Mouse (Mus musculus): ENCODE data around the gene Olfr683. TPM values are rescaled to one million over a fixed set of nuclear protein-coding genes. Genes with fewer than 3 reads are reported as not detected.
"Not testable (repeated sequence)": the region's sequence is repeated elsewhere in the genome, so short reads cannot be mapped to it uniquely, and the experiment has no call there.

The Olfr683 gene
- total RNA-seq (2014; rRNA removed): not detected in 2 replicates
- not detected in 2 replicates for polyA plus RNA-seq (2015; fragmentation: Nextera tagmentation; extraction: Ambion mirVana)

- DNase-seq (ENCODE audit: low spot score) (no peak), ATAC-seq (no peak)
- no peak within 1 kb of the TSS for H3K9ac ChIP-seq (replicated peaks; ENCODE audit: low read length)
- no peak within 1 kb of the TSS for H3K27ac ChIP-seq
- no peaks in the 10 kb centered on the region for H3K9me3 ChIP-seq (ENCODE audit: low read length)
- H3K4me2 ChIP-seq (ENCODE audit: low read depth, low read length): no peak within 1 kb of the TSS
- TF ChIP-seq CTCF (IDR thresholded peaks at IDR 0.05; ENCODE audit: low read depth): no peak
- no peak within 1 kb of the TSS for H3K4me3 ChIP-seq (ENCODE audit: low read length)
- no peaks in the 10 kb centered on the region for H3K4me1 ChIP-seq (ENCODE audit: insufficient read depth, low read length)
- H3K36me3 ChIP-seq (ENCODE audit: insufficient read depth, low read length): no peaks in the 10 kb centered on the region
- 61% methylated on average over 1 of the region's 1 CpGs for WGBS
- H3K27me3 ChIP-seq (ENCODE audit: insufficient read depth, low read length): no peaks in the 10 kb centered on the region
Measured at GRCm38 (mm10) chr7:105146912-105147311, at the start of gene Olfr683. Gene Olfr683, minus strand, starts transcription at chr7:105147012.

- H3K27ac ChIP-seq: no peak within 1 kb of the TSS
- no peak for DNase-seq (ENCODE audit: low spot score)
- no peaks in the 10 kb centered on the region for H3K36me3 ChIP-seq (ENCODE audit: insufficient read depth, low read length)
- TF ChIP-seq CTCF (IDR thresholded peaks at IDR 0.05; ENCODE audit: low read depth): no peak
- H3K9me3 ChIP-seq (ENCODE audit: low read length): no peaks in the 10 kb centered on the region
- WGBS: 95% methylated on average over 1 of the region's 1 CpGs
- no peak for ATAC-seq
- H3K9ac ChIP-seq (replicated peaks; ENCODE audit: low read length): no peak within 1 kb of the TSS
- H3K4me1 ChIP-seq (ENCODE audit: insufficient read depth, low read length): no peaks in the 10 kb centered on the region
- no peaks in the 10 kb centered on the region for H3K27me3 ChIP-seq (ENCODE audit: insufficient read depth, low read length)
- no peak within 1 kb of the TSS for H3K4me2 ChIP-seq (ENCODE audit: low read depth, low read length)
- no peak within 1 kb of the TSS for H3K4me3 ChIP-seq (ENCODE audit: low read length)
Measured at GRCm38 (mm10) chr7:105185912-105186311, 39.1 kb upstream of the Olfr683 start, which contains the start of gene Olfr685. Gene Olfr685, minus strand, starts transcription at chr7:105186012.

DNA sequence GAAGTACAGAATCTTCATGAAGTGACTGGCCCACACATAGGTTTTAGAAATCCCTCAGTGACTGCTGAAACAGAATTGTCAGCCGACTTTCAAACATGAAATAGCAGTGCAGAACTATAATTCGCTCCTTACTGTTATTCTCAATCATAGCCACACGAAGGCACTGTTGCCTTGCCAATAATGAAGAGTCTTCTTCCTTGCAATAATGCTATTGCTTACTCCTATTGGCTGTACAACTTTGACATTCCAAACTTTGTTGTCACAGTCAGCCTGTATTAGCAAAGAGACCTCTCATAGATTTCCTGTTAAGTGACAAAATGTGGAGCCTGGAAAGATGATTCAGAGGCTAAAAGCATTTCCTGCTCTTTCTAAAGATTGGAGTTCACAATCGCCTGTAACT lies 24.0 kb upstream of the Olfr683 start:
- no peaks in the 10 kb centered on the region for H3K4me1 ChIP-seq (ENCODE audit: insufficient read depth, low read length)
- ATAC-seq: peak; percentile 70; the same call in 1 of the 2 replicates
- H3K27me3 ChIP-seq (ENCODE audit: insufficient read depth, low read length): no peaks in the 10 kb centered on the region
- H3K27ac ChIP-seq: no peak overlapping the region
- TF ChIP-seq CTCF (IDR thresholded peaks at IDR 0.05; ENCODE audit: low read depth): peak; percentile 79
- no peaks in the 10 kb centered on the region for H3K9me3 ChIP-seq (ENCODE audit: low read length)
- DNase-seq (ENCODE audit: low spot score): peak; percentile 67
- H3K36me3 ChIP-seq (ENCODE audit: insufficient read depth, low read length): no peaks in the 10 kb centered on the region
- H3K4me3 ChIP-seq (ENCODE audit: low read length): no peak overlapping the region
- H3K4me2 ChIP-seq (ENCODE audit: low read depth, low read length): no peak overlapping the region
- 59% methylated on average over 4 of the region's 4 CpGs for WGBS
- no peak overlapping the region for H3K9ac ChIP-seq (replicated peaks; ENCODE audit: low read length)

DNA sequence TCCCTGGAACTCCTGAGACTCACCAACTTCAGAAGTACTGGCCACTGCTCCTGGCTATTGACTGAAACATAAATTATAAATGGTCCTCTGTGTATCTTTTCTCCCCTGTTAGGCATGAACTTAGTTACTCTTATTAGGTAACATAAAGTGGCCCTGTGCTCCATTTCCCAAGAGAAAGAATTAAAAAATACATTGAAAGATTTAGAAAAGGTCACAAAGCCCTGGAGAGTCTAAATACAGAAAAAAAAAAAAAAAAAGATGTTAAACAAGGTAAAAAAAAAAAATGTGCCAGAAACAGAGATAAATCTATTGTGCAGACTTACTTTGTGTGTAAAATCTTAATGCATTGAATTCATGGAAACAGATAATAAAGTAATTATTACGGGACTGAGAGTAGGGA lies 16.7 kb upstream of the Olfr683 start, which contains the start of gene Olfr684:
Gene Olfr684, minus strand, starts transcription at position 101 of the 400 bp plus-strand sequence.
- no peak for ATAC-seq
- no peak within 1 kb of the TSS for H3K4me3 ChIP-seq (ENCODE audit: low read length)

DNA sequence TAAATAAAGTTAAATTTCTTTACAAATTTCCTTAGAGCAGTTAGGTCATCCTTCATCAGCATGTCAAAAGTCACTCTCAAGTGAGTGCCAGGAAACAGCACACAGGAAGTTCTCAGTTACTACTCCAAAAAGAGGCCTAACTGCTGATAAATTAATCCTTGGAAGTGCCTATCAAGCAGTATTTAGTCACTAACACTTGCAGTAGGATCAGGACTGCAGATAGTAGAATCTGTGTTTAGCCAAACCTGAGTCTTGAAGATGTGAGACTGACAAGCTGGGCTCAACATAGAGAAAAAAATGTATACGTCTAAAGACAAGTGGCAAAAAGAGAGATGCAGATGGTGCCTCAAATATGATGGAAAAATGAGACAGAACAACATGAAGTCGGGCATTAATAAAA lies 5.5 kb downstream of the Olfr683 start:
- no peak overlapping the region for H3K4me3 ChIP-seq (ENCODE audit: low read length)
- H3K27ac ChIP-seq: no peak overlapping the region
- H3K4me1 ChIP-seq (ENCODE audit: insufficient read depth, low read length): no peaks in the 10 kb centered on the region
- H3K9me3 ChIP-seq (ENCODE audit: low read length): no peaks in the 10 kb centered on the region
- no peaks in the 10 kb centered on the region for H3K27me3 ChIP-seq (ENCODE audit: insufficient read depth, low read length)
- no peak overlapping the region for H3K9ac ChIP-seq (replicated peaks; ENCODE audit: low read length)
- no peaks in the 10 kb centered on the region for H3K36me3 ChIP-seq (ENCODE audit: insufficient read depth, low read length)
- WGBS: 76% methylated on average over 2 of the region's 2 CpGs
- DNase-seq (ENCODE audit: low spot score): no peak
- no peak overlapping the region for H3K4me2 ChIP-seq (ENCODE audit: low read depth, low read length)
- no peak for TF ChIP-seq CTCF (IDR thresholded peaks at IDR 0.05; ENCODE audit: low read depth)
- ATAC-seq: no peak

More for the DNA sequence above, 16.7 kb upstream of the Olfr683 start, which contains the start of gene Olfr684:
- DNase-seq (ENCODE audit: low spot score): no peak
- Histone ChIP-seq H3K9ac (replicated peaks; ENCODE audit: low read length) (no peak within 1 kb of the TSS), H3K9me3 (ENCODE audit: low read length) (no peaks in the 10 kb centered on the region), H3K27me3 (ENCODE audit: insufficient read depth, low read length) (no peaks in the 10 kb centered on the region), H3K36me3 (ENCODE audit: insufficient read depth, low read length) (no peaks in the 10 kb centered on the region), H3K4me1 (ENCODE audit: insufficient read depth, low read length) (no peaks in the 10 kb centered on the region), H3K4me2 (ENCODE audit: low read depth, low read length) (no peak within 1 kb of the TSS), H3K27ac (no peak within 1 kb of the TSS)
- TF ChIP-seq CTCF (IDR thresholded peaks at IDR 0.05; ENCODE audit: low read depth): no peak
- 67% methylated on average over 1 of the region's 1 CpGs for WGBS

DNA sequence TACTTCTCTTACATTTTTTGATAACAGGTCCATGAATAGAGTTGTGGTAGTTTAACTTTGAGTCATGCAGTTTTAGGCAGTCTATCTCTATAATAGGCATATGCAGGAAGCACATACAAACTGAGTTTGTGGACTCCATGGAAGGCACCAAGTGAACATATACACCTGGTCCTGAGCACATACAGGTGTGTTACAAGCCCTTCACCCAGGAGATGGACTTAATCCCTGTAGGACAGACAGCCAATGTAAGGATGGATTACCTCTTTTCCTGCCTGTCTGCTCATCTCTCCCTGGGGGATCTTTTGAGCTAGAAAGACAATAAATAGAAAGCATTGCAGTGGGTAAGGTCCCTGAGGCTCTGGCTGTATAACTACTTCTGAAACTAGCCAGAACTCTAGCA lies 30.3 kb downstream of the Olfr683 start, which contains the start of gene Olfr681:
Gene Olfr681, plus strand, starts transcription at position 301 of the 400 bp plus-strand sequence.
- Histone ChIP-seq H3K9ac (replicated peaks; ENCODE audit: low read length) (no peak within 1 kb of the TSS), H3K4me1 (ENCODE audit: insufficient read depth, low read length) (no peaks in the 10 kb centered on the region), H3K27ac (no peak within 1 kb of the TSS), H3K4me2 (ENCODE audit: low read depth, low read length) (no peak within 1 kb of the TSS), H3K4me3 (ENCODE audit: low read length) (no peak within 1 kb of the TSS), H3K9me3 (ENCODE audit: low read length) (no peaks in the 10 kb centered on the region), H3K27me3 (ENCODE audit: insufficient read depth, low read length) (no peaks in the 10 kb centered on the region), H3K36me3 (ENCODE audit: insufficient read depth, low read length) (no peaks in the 10 kb centered on the region)
- no peak for DNase-seq (ENCODE audit: low spot score)
- ATAC-seq: no peak
- TF ChIP-seq CTCF (IDR thresholded peaks at IDR 0.05; ENCODE audit: low read depth): no peak

DNA sequence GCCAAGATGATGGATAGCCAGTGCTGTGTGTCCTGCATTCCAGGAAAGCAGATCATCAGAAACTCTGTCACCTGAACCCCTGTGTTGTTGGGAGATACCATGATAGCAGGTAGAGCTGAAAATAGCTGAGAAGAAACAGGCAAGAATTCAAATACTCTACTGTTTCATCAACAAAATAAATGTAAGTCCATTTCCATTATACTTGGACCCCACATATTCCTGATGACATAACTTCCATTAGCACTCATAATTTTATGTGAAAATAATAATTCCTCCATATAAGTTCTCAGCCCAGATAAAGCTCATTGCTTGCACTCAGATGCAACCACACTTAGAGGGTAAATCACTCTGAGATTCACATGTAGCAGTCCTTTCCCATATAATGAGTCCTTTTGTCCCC lies 54.1 kb downstream of the Olfr683 start, which contains the start of gene Olfr680-ps1:
Gene Olfr680-ps1, minus strand, starts transcription at position 101 of the 400 bp plus-strand sequence.
- not testable (repeated sequence) for H3K9me3 ChIP-seq (ENCODE audit: low read length); H3K4me3 ChIP-seq (ENCODE audit: low read length); DNase-seq (ENCODE audit: low spot score); H3K4me2 ChIP-seq (ENCODE audit: low read depth, low read length); H3K27me3 ChIP-seq (ENCODE audit: insufficient read depth, low read length); H3K27ac ChIP-seq; ATAC-seq; H3K36me3 ChIP-seq (ENCODE audit: insufficient read depth, low read length); H3K4me1 ChIP-seq (ENCODE audit: insufficient read depth, low read length); H3K9ac ChIP-seq (replicated peaks; ENCODE audit: low read length)

Other genes with a start within 250 kb of the Olfr683 start
- not detected in 2 replicates for gene Olfr667, start 225.5 kb downstream of the Olfr683 start, total RNA-seq (2014; rRNA removed)
- not detected in 2 replicates for gene Olfr667, start 225.5 kb downstream of the Olfr683 start, polyA plus RNA-seq (2015; fragmentation: Nextera tagmentation; extraction: Ambion mirVana)
- not detected in 2 replicates for gene Olfr668, start 219.0 kb downstream of the Olfr683 start, total RNA-seq (2014; rRNA removed)
- gene Olfr668, start 219.0 kb downstream of the Olfr683 start, polyA plus RNA-seq (2015; fragmentation: Nextera tagmentation; extraction: Ambion mirVana): not detected in 2 replicates
- gene Olfr669, start 212.8 kb downstream of the Olfr683 start, total RNA-seq (2014; rRNA removed): not detected in 2 replicates
- not detected in 2 replicates for gene Olfr669, start 212.8 kb downstream of the Olfr683 start, polyA plus RNA-seq (2015; fragmentation: Nextera tagmentation; extraction: Ambion mirVana)
- gene Olfr670, start 184.4 kb downstream of the Olfr683 start, total RNA-seq (2014; rRNA removed): not detected in 2 replicates
- not detected in 2 replicates for gene Olfr670, start 184.4 kb downstream of the Olfr683 start, polyA plus RNA-seq (2015; fragmentation: Nextera tagmentation; extraction: Ambion mirVana)
- not detected in 2 replicates for gene Olfr671, start 167.9 kb downstream of the Olfr683 start, total RNA-seq (2014; rRNA removed)
- gene Olfr671, start 167.9 kb downstream of the Olfr683 start, polyA plus RNA-seq (2015; fragmentation: Nextera tagmentation; extraction: Ambion mirVana): not detected in 2 replicates
- gene Olfr672, start 145.0 kb downstream of the Olfr683 start, total RNA-seq (2014; rRNA removed): not detected in 2 replicates
- not detected in 2 replicates for gene Olfr672, start 145.0 kb downstream of the Olfr683 start, polyA plus RNA-seq (2015; fragmentation: Nextera tagmentation; extraction: Ambion mirVana)
- gene Olfr675, start 118.6 kb downstream of the Olfr683 start, total RNA-seq (2014; rRNA removed): not detected in 2 replicates
- gene Olfr675, start 118.6 kb downstream of the Olfr683 start, polyA plus RNA-seq (2015; fragmentation: Nextera tagmentation; extraction: Ambion mirVana): not detected in 2 replicates
- gene Olfr676, start 114.3 kb downstream of the Olfr683 start, total RNA-seq (2014; rRNA removed): not detected in 2 replicates
- gene Olfr676, start 114.3 kb downstream of the Olfr683 start, polyA plus RNA-seq (2015; fragmentation: Nextera tagmentation; extraction: Ambion mirVana): not detected in 2 replicates
- not detected in 2 replicates for gene Olfr677, start 95.6 kb downstream of the Olfr683 start, total RNA-seq (2014; rRNA removed)
- not detected in 2 replicates for gene Olfr677, start 95.6 kb downstream of the Olfr683 start, polyA plus RNA-seq (2015; fragmentation: Nextera tagmentation; extraction: Ambion mirVana)
- gene Olfr678, start 82.5 kb downstream of the Olfr683 start, total RNA-seq (2014; rRNA removed): not detected in 2 replicates
- not detected in 2 replicates for gene Olfr678, start 82.5 kb downstream of the Olfr683 start, polyA plus RNA-seq (2015; fragmentation: Nextera tagmentation; extraction: Ambion mirVana)
- gene Olfr679, start 65.8 kb downstream of the Olfr683 start, total RNA-seq (2014; rRNA removed): not detected in 2 replicates
- not detected in 2 replicates for gene Olfr679, start 65.8 kb downstream of the Olfr683 start, polyA plus RNA-seq (2015; fragmentation: Nextera tagmentation; extraction: Ambion mirVana)
- gene Olfr680-ps1, start 54.2 kb downstream of the Olfr683 start, total RNA-seq (2014; rRNA removed): not detected in 2 replicates
- not detected in 2 replicates for gene Olfr680-ps1, start 54.2 kb downstream of the Olfr683 start, polyA plus RNA-seq (2015; fragmentation: Nextera tagmentation; extraction: Ambion mirVana)
- not detected in 2 replicates for gene Olfr681, start 30.2 kb downstream of the Olfr683 start, total RNA-seq (2014; rRNA removed)
- gene Olfr681, start 30.2 kb downstream of the Olfr683 start, polyA plus RNA-seq (2015; fragmentation: Nextera tagmentation; extraction: Ambion mirVana): not detected in 2 replicates
- not detected in 2 replicates for gene Olfr684, start 16.6 kb upstream of the Olfr683 start, total RNA-seq (2014; rRNA removed)
- gene Olfr684, start 16.6 kb upstream of the Olfr683 start, polyA plus RNA-seq (2015; fragmentation: Nextera tagmentation; extraction: Ambion mirVana): not detected in 2 replicates
- gene Olfr685, start 39.0 kb upstream of the Olfr683 start, total RNA-seq (2014; rRNA removed): 0.52 TPM in 1 of 2 replicates, not detected in the other
- not detected in 2 replicates for gene Olfr685, start 39.0 kb upstream of the Olfr683 start, polyA plus RNA-seq (2015; fragmentation: Nextera tagmentation; extraction: Ambion mirVana)
- gene Olfr686, start 60.5 kb upstream of the Olfr683 start, total RNA-seq (2014; rRNA removed): 0.10 TPM in 1 of 2 replicates, not detected in the other
- gene Olfr686, start 60.5 kb upstream of the Olfr683 start, polyA plus RNA-seq (2015; fragmentation: Nextera tagmentation; extraction: Ambion mirVana): not detected in 2 replicates
- not detected in 2 replicates for gene Olfr688, start 141.1 kb upstream of the Olfr683 start, total RNA-seq (2014; rRNA removed)
- not detected in 2 replicates for gene Olfr688, start 141.1 kb upstream of the Olfr683 start, polyA plus RNA-seq (2015; fragmentation: Nextera tagmentation; extraction: Ambion mirVana)
- gene Olfr689, start 164.2 kb upstream of the Olfr683 start, total RNA-seq (2014; rRNA removed): not detected in 2 replicates
- gene Olfr689, start 164.2 kb upstream of the Olfr683 start, polyA plus RNA-seq (2015; fragmentation: Nextera tagmentation; extraction: Ambion mirVana): 0.05 and 0.16 TPM in 2 replicates
- gene Olfr690, start 187.1 kb upstream of the Olfr683 start, total RNA-seq (2014; rRNA removed): 0.14 and 0.99 TPM in 2 replicates
- gene Olfr690, start 187.1 kb upstream of the Olfr683 start, polyA plus RNA-seq (2015; fragmentation: Nextera tagmentation; extraction: Ambion mirVana): not detected in 2 replicates
- 0.52 and 0.75 TPM in 2 replicates for gene Olfr691, start 195.3 kb upstream of the Olfr683 start, total RNA-seq (2014; rRNA removed)
- gene Olfr691, start 195.3 kb upstream of the Olfr683 start, polyA plus RNA-seq (2015; fragmentation: Nextera tagmentation; extraction: Ambion mirVana): 0.13 and 0.15 TPM in 2 replicates
- gene Olfr692, start 221.2 kb upstream of the Olfr683 start, total RNA-seq (2014; rRNA removed): not detected in 2 replicates
- gene Olfr692, start 221.2 kb upstream of the Olfr683 start, polyA plus RNA-seq (2015; fragmentation: Nextera tagmentation; extraction: Ambion mirVana): not detected in 2 replicates
- gene Gm5901, start 228.0 kb upstream of the Olfr683 start, total RNA-seq (2014; rRNA removed): not detected in 2 replicates
- gene Gm5901, start 228.0 kb upstream of the Olfr683 start, polyA plus RNA-seq (2015; fragmentation: Nextera tagmentation; extraction: Ambion mirVana): 0.44 TPM in 1 of 2 replicates, not detected in the other